Mouse (Mus musculus) urinary bladder, postnatal 25 days (tissue): ENCODE measurements at regions not wholly inside any gene's neighbourhood (a gene's known extent, or its start where the extent isn't known, plus 50 kb on each side); places are given as distances from the start of the nearest gene placed in this dataset.
A peak's percentile ranks its signal among the peaks of the same experiment; 100 is the strongest.

Experiments
- DNase-seq: peaks from one replicate; pipeline ENCODE4 v3.0.0; 2022; ENCODE audit warnings: low spot score

- no peak for DNase-seq
These were observed 351.0 kb upstream of the Hs6st1 start for GRCm38 (mm10) chr1:35717166-35717565.

GRCm38 (mm10) chr1:35717659-35718058 lies 350.5 kb upstream of the Hs6st1 start:
- DNase-seq, result no peak

- no peak for DNase-seq
These were observed 348.1 kb upstream of the Hs6st1 start for GRCm38 (mm10) chr1:35720063-35720462.

- DNase-seq, result no peak
These were observed 343.8 kb upstream of the Hs6st1 start for GRCm38 (mm10) chr1:35724366-35724900.

- DNase-seq, result peak; percentile 40
These were observed 341.6 kb upstream of the Hs6st1 start for GRCm38 (mm10) chr1:35726596-35726995.

GRCm38 (mm10) chr1:35727310-35727990 lies 340.8 kb upstream of the Hs6st1 start:
- DNase-seq, result no peak

- no peak for DNase-seq
These were observed 338.4 kb upstream of the Hs6st1 start for GRCm38 (mm10) chr1:35729785-35730295.

GRCm38 (mm10) chr1:35730309-35730708 lies 337.9 kb upstream of the Hs6st1 start:
- no peak for DNase-seq

- no peak for DNase-seq
These were observed 332.0 kb upstream of the Hs6st1 start for GRCm38 (mm10) chr1:35736247-35736646.

- no peak for DNase-seq
These were observed 318.6 kb upstream of the Hs6st1 start for GRCm38 (mm10) chr1:35749603-35750002.

- DNase-seq, result no peak
These were observed 318.1 kb upstream of the Hs6st1 start for GRCm38 (mm10) chr1:35750092-35750521.

GRCm38 (mm10) chr1:35752636-35753035 lies 315.6 kb upstream of the Hs6st1 start:
- no peak for DNase-seq

- DNase-seq, result no peak
These were observed 314.0 kb upstream of the Hs6st1 start for GRCm38 (mm10) chr1:35754170-35754569.

- no peak for DNase-seq
These were observed 309.2 kb upstream of the Hs6st1 start for GRCm38 (mm10) chr1:35759010-35759409.

GRCm38 (mm10) chr1:35759600-35759999 lies 308.6 kb upstream of the Hs6st1 start:
- no peak for DNase-seq

- DNase-seq, result no peak
These were observed 305.1 kb upstream of the Hs6st1 start for GRCm38 (mm10) chr1:35763051-35763450.

GRCm38 (mm10) chr1:35763456-35763855 lies 304.7 kb upstream of the Hs6st1 start:
- no peak for DNase-seq

GRCm38 (mm10) chr1:35764068-35764467 lies 304.1 kb upstream of the Hs6st1 start:
- DNase-seq, result no peak

- DNase-seq, result no peak
These were observed 302.5 kb upstream of the Hs6st1 start for GRCm38 (mm10) chr1:35765692-35766091.

GRCm38 (mm10) chr1:35766271-35766670 lies 301.9 kb upstream of the Hs6st1 start:
- no peak for DNase-seq

GRCm38 (mm10) chr1:35772567-35772966 lies 295.6 kb upstream of the Hs6st1 start:
- no peak for DNase-seq

- DNase-seq, result no peak
These were observed 293.6 kb upstream of the Hs6st1 start for GRCm38 (mm10) chr1:35774566-35774965.

- DNase-seq, result no peak
These were observed 285.5 kb upstream of the Hs6st1 start for GRCm38 (mm10) chr1:35782668-35783067.

- no peak for DNase-seq
These were observed 284.8 kb upstream of the Hs6st1 start for GRCm38 (mm10) chr1:35783427-35783826.
